Mouse (Mus musculus): ENCODE data around the gene Sh3kbp1.

Gene Sh3kbp1

DNA sequence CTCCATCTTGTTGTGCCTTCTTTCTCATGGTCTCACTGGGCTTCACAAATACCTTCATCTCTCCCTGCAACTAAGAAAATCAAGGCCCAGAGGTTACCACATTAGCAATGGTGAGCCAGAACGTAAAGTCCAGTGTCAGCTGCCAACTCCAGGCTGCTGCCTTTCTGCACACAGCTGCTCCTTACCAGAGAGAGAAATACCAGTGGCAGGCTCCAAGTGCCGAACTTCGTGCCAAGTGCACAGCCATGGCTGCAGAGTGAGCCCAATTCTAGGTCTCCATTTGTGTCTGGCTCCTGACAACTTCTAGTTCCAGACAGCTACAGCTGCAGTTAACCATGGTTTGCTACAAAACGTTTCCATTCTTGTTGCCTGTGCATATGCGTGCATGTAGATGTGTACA is 117.0 kb downstream of the Sh3kbp1 start:
- DNase-seq (ENCODE audit: low spot score), result no peak

DNA sequence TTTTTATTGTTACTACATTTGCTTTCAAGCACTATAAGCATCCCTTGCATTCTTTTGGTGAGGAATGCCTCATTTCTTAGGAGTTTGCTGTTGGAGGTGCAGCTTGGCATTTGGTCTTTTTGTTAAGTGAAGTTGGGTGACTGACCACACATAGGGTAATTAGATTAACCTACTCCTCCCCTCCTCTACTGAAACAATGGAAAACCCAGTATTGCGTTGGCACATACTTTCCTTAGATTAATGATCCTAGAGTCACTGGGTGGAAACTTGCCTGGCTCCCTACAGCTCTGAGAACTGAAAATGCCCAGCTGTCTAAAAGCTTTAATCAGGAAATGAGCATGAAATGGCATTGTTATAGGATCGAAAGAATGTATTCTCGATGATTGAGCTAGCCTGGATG is 117.5 kb downstream of the Sh3kbp1 start:
- no peak for DNase-seq (ENCODE audit: low spot score)

DNA sequence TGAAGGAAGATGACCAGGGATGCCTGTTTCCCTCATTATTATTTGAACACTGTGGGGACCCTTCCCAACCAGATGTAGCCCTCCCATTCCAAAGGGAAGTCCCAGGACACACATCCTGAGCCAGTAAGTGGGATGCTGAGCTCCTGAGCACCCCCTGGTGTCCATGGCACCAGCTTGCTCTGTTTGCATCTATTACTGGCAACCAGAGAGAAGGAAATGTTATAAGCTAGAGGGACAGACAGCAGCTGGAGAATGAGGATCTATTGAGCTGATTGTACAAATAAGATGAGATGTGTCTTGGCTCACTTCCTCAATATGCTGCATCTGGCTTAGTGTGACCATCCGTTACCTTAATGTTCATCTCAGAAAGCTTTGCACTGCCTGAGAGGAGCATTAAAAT is 124.8 kb downstream of the Sh3kbp1 start:
- no peak for DNase-seq (ENCODE audit: low spot score)

DNA sequence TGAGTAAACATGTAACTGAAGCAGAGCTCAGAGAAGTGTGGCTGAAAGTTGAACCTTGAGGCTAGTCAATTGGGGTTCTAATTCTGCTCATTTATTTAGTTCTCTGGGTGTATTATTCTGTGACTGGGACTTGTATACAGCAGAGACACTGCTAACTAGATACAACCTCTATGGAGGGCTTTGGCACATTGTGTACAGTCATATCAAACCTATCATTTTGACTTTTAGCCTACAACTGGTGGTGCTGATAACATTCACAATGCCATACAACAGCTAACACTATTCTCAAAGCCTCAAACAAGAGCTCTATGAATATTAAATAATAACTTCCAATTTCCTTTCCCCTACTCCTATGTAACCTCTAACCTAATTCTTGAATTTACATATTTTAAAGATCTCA is 129.2 kb downstream of the Sh3kbp1 start:
- DNase-seq (ENCODE audit: low spot score), result no peak

- DNase-seq (ENCODE audit: low spot score), result no peak
Measured at GRCm38 (mm10) chrX:159756901-159757821, 130.1 kb downstream of the Sh3kbp1 start.

DNA sequence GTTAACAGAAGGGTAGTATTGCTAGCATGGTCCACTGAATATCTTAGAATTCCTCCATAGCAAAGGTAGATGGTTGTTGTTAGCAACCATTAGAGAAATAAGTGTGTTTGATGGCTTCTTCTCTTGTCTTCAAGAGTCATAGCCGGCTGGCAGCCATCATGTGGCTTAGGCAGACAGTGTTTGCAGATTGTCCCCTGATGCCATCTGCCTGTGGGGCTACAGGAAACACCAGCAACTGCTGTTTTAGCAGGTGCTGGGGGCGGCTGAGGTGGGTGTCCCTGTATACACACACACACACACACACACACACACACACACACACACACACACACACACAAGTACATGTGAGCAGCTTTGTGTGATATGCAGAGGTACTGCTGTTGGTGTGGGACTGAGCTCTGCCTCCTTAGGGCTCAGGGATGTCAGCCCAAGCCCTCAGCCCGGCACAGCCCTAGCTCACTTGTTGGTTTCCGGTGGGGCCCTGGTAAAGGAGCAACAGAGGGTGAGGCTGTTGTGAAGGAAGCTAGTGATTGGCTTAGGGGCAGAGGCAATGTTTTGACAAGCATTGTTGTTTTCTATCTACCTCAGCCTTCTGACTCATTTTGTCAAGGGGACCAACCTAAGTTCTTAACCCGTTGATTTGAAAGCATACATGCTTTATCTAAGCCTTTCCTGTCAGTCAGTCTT is 130.9 kb downstream of the Sh3kbp1 start:
- no peak for DNase-seq (ENCODE audit: low spot score)

DNA sequence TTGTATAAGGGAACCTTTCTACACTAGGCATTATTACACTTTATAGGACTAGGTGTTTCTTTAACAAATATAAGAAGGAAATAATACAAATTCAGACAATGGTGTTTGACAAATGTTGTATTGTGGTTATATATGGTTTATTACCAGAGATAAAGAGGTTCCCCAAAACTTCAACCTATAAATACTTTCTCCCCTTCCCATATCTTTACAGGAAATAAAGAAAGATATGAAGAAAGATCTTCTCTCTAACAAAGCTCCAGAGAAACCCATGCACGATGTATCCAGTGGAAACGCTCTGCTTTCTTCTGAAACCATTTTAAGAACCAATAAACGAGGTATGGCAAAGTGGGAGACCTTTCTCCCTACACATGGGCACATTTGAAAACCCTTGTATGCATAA is 136.7 kb downstream of the Sh3kbp1 start:
- no peak for DNase-seq (ENCODE audit: low spot score)

DNA sequence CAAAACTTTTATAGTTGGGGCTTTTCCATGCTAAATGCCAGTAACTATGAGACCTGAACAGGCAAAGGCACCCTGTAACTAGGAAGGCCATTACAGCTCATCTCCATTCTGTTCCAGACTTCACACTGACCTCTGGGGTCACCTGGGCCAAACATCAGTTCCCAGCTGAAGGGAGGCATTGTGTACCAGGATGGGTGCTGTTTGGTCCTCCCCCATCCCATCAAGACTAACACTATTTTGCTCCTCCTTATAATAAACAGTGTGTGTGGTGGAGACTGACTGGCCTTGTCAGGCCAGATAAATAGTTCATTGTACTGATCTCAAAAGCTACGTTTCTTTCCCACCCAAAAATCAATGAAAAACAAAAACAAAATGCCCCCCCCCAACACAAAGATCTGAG is 138.8 kb downstream of the Sh3kbp1 start:
- DNase-seq (ENCODE audit: low spot score), result no peak

DNA sequence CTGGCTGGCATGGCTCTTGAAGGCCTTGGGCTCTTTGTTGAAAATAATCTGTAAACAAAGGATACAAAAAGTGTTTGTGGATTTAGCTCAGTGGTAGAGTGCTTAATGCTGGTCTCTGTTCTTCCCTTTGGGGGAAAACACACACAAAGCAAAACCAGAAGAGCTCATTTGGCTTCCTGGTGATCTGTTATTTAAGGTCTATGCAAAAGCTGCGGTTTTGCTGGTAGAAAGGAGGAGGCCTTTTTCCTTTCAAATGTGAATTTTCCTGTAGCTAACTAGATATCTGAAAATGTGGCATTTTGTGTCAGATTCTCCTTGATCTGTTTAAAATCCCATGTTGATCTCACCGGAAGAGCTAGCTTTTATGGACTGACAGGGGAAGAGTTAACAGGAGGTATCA is 141.9 kb downstream of the Sh3kbp1 start:
- DNase-seq (ENCODE audit: low spot score), result no peak

GRCm38 (mm10) chrX:159769773-159770172 is 142.7 kb downstream of the Sh3kbp1 start:
- DNase-seq (ENCODE audit: low spot score), result no peak

DNA sequence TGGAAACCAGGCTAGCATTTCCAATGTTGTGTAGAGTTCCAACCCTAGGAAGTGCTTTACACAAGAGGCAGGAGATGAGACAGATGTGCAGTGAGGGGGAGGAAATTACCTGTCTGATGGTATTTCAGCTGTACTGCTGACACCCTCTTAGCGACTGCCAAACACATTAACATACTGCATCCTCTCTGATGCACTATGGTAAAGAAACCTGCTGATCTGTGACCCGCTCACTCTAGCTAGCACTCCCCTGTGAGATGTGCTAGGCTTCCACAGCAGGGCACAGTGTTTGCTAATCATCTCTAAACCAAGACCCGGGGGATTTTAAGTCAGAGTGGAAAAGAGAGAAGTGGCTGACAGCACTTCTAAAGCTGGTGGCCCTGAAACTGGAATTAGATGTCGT is 145.1 kb downstream of the Sh3kbp1 start:
- DNase-seq (ENCODE audit: low spot score), result no peak

GRCm38 (mm10) chrX:159775042-159775441 is 148.0 kb downstream of the Sh3kbp1 start:
- DNase-seq (ENCODE audit: low spot score), result no peak

GRCm38 (mm10) chrX:159778787-159779186 is 151.7 kb downstream of the Sh3kbp1 start:
- DNase-seq (ENCODE audit: low spot score), result no peak

GRCm38 (mm10) chrX:159790516-159790915 is 163.4 kb downstream of the Sh3kbp1 start:
- no peak for DNase-seq (ENCODE audit: low spot score)

DNA sequence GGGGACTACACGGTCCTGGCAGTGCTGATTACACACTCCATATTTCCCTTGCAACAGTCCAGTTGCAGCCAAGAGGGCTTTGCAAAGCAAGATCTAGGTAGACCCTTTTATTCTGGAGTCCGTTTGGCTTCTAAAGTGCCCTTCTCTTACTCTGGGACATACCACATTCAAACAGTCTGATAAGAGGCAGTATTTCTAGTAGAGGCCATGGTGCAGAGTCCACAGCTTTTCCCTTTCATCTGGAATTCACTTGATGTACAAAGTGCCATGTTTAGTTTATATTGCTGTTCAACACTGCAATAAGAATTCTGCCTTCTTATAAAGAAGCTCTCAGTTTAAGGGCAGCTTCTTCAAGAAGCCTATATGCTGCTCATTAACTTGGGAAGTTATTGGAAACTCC is 168.5 kb downstream of the Sh3kbp1 start:
- no peak for DNase-seq (ENCODE audit: low spot score)

- DNase-seq (ENCODE audit: low spot score), result no peak
Measured at GRCm38 (mm10) chrX:159804371-159804770, 177.3 kb downstream of the Sh3kbp1 start.

DNA sequence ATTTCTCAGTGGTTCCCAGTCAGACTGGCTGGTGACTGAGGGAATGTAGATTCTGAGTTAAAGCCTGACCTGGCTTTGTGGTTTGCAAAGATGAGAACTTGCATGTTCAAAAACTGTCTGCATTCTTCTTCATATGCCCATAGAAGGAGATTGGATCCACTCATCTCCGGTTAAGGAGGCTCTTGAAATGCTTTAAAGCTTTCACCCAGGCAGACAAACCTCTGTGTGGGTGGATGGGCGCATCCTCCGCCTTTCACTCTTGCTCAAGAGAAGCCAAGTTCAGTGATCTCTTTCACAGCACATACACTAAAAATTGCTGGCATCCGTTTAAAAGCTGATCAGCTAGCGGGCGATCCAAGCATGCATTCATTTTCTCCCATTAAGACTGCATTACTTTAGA is 182.4 kb downstream of the Sh3kbp1 start:
- no peak for DNase-seq (ENCODE audit: low spot score)

DNA sequence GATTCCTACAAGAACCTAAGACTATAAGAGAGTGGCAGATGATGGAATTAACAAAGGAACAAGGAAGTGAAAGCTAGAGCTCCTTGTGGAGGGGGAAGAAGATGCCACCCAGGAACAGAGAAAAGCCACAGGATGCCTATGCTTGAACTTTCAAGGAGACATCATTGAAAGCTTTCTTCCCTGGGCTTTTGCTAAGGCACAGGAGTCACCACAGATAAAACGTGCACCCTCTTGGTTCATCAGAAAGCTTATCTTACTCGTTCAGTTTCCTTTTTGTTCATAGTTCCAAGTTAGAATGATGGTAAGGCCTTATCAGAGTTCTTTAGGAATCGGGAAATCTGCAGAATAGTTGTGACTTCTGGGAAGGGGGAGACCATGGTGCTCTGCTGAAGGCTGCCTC is 183.4 kb downstream of the Sh3kbp1 start:
- DNase-seq (ENCODE audit: low spot score), result no peak

DNA sequence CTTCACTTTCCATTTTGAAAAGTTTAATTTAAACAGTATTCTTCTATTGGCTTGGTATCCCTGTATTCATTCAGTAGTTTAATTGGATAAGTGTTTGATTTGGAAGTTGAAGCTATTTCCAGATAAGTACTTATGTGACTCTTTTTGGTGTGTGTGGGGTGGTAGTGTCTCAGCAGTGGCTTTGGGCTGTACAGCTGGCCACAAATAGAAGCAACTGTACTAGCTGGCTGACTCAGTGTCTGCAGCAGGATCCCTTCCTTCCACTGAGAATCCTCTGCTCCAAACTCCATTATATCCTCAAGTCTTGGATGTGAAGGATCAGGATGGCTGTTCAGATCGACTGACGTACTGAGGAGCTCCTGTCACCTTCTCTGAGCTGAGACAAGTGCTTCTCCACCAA is 190.4 kb downstream of the Sh3kbp1 start:
- no peak for DNase-seq (ENCODE audit: low spot score)

GRCm38 (mm10) chrX:159828135-159828534 is 201.1 kb downstream of the Sh3kbp1 start:
- no peak for DNase-seq (ENCODE audit: low spot score)

GRCm38 (mm10) chrX:159829192-159829852 is 202.2 kb downstream of the Sh3kbp1 start:
- DNase-seq (ENCODE audit: low spot score), result no peak

DNA sequence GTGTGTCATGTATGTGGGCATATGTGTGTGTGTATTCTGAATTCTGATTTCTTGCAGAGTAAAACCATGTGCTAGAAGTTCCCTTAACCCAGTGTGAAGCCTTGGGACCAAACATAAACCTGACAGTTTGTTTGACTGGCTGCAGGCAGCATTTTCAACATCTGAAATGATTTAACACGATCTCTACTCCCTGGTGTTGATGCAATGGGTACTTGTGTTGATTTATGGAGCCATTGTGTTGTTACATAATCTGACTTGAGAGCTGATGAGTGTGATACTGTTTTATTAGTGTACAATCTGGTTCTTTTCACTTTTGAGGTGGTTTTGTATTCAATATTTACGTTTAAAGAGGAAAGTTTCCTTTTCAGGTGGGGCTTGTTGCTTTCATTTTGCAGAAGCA is 204.1 kb downstream of the Sh3kbp1 start:
- no peak for DNase-seq (ENCODE audit: low spot score)

- no peak for DNase-seq (ENCODE audit: low spot score)
Measured at GRCm38 (mm10) chrX:159835239-159835638, 208.2 kb downstream of the Sh3kbp1 start.

Data from testis, postnatal 14 days (tissue).